Mouse (Mus musculus): ENCODE results near the gene Adam19.

Gene Adam19

GRCm38 (mm10) chr11:46107046-46107445 is 51.3 kb downstream of the Adam19 start:
- DNase-seq (ENCODE audit: low spot score) = no peak

DNA sequence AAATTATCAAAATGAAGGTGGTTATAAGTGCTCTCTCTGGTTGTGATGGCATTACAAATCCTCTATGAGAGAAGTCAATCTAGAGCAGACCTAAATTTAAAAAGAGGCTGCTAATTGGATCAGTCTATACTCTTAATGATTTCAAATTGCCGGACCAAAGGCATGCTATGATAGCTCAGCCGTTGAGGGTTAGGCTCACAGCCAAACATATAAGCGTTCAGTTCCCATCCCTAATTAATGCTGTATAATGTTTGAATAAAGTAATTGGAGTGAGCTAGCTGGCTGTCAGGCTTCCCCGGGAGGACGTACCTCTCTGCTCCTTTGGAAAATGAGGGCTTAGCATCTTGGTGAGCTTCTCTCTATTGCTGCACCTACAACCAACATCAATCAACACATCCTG is 53.4 kb downstream of the Adam19 start:
- no peak for DNase-seq (ENCODE audit: low spot score)

DNA sequence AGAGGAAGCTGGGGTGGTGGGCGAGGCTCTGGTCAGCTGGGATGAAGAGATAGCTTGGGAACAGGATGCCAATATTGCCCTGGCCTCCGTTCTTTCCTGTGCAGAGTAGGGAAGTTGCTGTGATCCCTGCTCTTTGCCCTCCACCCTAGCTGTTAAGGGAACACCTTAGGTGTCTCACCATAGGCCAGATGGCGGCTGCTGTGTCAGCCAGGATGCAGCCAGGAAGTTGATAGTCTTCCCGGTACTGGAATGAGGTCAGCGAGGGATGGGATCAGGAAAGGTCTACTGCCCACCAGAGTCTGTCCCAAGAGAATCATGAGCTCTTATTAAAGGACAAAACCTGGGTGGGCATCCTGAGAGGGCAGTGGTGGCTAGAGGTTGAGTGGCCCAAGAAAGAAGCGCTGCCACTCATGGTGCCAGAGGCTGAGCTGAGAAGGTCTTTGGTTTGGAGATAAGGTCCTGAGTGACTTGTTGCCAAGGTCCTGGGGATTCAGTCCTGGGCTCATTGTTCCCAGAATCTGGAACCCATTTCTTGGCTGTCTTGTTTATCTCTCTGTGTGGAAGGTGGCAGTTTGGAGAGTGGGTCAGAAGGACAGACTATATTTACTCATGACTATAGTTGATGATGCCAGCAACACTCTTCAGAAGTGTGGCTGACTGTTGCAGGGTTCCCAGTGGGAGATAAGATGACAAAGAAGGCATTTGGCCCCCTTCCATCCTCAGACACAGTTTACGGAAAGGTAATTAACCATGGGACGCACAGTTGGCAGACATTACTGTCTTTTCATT is 54.6 kb downstream of the Adam19 start:
- DNase-seq (ENCODE audit: low spot score) = no peak

DNA sequence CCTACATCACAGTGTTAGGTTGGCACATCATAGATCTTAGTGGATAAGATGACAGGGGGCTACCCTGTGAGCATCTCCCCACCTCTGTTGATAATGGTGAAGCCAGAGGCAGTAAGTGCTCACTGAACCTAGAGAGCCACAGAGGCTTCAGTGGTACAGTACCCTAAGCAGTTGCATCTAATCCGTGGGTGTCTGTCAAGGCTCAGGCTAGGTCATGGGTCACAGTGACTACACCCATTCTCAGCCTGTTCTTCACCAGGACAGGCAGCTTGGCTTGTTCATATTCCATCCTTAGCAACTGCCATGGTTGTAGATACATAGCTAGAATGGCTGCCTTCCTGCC is 55.1 kb downstream of the Adam19 start:
- DNase-seq (ENCODE audit: low spot score) = no peak

- DNase-seq (ENCODE audit: low spot score) = no peak
Measured at GRCm38 (mm10) chr11:46113211-46113610, 57.4 kb downstream of the Adam19 start.

DNA sequence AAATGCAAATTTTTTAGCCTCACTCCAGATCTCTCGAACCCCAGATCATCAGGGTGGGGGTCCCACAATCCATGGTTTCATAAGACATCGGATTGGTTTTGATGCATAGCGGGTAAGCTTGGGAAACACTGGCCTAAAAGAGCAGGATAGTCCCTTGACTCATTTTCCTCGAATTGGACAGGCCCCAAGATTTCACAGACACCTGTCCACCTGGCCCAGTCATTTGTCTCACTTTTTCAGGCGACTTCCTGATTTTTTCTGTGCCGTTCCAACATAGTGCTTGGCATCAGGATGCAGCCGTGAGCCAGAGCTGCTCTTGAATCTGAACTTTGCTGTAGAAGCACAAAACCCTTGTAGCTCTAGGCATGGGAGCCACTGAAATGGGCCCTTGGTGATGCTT is 58.4 kb downstream of the Adam19 start:
- no peak for DNase-seq (ENCODE audit: low spot score)

DNA sequence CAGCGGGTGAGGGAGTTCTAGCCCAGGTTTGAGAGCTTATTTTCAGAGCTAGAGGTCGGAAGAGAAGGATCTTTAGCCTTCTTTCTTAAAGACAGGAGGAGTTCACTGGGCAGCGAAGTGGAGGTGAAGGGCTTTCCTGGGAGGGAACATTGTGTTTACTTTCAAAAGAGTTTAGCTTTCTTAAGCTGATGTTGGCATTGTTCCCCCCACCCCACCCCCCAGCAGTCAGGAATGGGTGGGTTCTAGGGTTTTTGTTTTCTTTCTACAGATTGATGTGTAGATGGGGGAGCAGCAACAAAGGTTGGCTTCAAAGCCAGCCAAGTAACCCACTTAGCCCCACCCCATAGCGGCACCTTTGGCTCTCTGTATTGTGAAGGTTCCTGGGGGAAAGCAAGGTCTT is 59.2 kb downstream of the Adam19 start:
- no peak for DNase-seq (ENCODE audit: low spot score)

GRCm38 (mm10) chr11:46115411-46116173 is 59.8 kb downstream of the Adam19 start:
- no peak for DNase-seq (ENCODE audit: low spot score)

GRCm38 (mm10) chr11:46116510-46116909 is 60.7 kb downstream of the Adam19 start:
- DNase-seq (ENCODE audit: low spot score) = no peak

GRCm38 (mm10) chr11:46119624-46120023 is 63.8 kb downstream of the Adam19 start:
- no peak for DNase-seq (ENCODE audit: low spot score)

DNA sequence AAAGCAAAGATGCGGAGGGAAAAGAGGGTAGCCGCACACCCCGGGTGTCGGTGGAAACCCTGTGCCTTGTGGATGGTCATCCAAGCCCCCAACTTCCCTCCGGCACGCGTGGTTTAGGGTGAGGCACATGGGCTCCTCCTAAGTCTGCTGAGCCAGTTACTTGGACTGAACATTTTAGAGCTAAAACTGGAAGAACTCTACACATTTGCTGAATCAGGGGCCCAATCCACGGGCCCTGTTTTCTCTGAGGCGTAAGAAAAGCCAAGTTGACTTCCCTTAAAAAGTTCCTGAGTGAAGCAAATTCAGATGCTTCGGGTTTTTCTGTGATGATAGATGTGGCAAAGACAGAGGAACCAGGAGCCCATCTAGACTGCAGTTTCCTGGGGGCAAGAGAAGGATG is 64.3 kb downstream of the Adam19 start:
- no peak for DNase-seq (ENCODE audit: low spot score)

DNA sequence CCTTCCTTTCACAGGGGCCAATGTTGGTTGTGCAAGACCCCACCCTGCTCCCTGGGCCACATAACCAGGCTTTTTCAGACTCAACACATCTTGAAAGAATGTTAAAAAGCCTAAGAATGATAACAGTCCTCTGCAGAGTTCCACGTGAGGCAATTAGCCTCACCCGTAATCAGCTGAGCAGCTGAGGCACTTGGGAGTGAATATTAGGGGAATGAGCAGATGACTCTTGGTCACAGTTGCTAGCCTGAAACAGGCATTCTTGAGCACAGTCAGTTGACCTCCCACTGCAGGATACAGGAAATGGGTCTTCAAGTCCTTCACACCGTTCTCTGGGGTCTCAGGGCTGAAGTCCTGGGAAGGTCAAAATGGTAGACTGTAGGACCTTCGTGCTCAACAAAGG is 65.9 kb downstream of the Adam19 start:
- no peak for DNase-seq (ENCODE audit: low spot score)

DNA sequence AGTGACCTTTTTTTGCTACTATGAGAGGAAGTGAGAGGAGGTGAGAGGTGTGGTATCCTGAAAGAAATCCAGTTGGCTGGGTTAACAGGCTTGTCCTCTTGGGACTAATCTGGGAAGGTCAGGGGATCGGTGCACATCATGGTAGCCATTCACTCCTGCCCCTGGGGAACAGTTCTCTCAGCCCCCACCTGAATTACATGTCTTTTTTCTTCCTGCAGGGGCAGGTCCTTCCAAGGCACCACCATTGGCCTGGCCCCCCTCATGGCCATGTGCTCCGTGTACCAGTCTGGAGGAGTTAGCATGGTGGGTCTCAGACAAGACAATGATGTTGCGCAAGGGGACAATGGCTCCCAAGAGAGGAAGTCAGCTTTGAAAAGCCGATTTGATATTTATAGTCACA is 67.1 kb downstream of the Adam19 start:
- no peak for DNase-seq (ENCODE audit: low spot score)

- DNase-seq (ENCODE audit: low spot score) = no peak
Measured at GRCm38 (mm10) chr11:46123328-46123866, 67.6 kb downstream of the Adam19 start.

- no peak for DNase-seq (ENCODE audit: low spot score)
Measured at GRCm38 (mm10) chr11:46125093-46125834, 69.5 kb downstream of the Adam19 start.

GRCm38 (mm10) chr11:46125835-46126229 is 70.0 kb downstream of the Adam19 start:
- no peak for DNase-seq (ENCODE audit: low spot score)

DNA sequence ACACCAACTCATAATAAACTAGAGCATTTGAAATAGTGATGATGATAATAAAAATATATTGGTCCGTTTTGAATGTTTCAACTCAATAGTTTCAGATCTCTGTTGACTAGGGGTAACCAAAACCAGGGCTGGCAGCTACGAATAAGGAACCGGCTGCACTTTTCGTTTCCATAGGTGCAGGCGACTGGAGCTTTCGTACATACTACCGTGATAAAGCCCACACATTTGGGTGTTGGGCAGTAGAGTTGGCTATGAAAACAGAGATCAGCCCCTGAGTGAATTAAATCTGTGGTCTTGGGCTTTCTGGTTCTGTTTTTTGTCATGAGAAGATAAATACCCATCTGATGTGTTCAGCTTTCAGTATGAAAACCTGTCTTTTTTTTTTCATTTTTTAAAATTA is 70.5 kb downstream of the Adam19 start:
- no peak for DNase-seq (ENCODE audit: low spot score)

- DNase-seq (ENCODE audit: low spot score) = no peak
Measured at GRCm38 (mm10) chr11:46126827-46127410, 71.1 kb downstream of the Adam19 start.

- peak; percentile 53 for DNase-seq (ENCODE audit: low spot score)
Measured at GRCm38 (mm10) chr11:46127621-46128547, 72.1 kb downstream of the Adam19 start.

DNA sequence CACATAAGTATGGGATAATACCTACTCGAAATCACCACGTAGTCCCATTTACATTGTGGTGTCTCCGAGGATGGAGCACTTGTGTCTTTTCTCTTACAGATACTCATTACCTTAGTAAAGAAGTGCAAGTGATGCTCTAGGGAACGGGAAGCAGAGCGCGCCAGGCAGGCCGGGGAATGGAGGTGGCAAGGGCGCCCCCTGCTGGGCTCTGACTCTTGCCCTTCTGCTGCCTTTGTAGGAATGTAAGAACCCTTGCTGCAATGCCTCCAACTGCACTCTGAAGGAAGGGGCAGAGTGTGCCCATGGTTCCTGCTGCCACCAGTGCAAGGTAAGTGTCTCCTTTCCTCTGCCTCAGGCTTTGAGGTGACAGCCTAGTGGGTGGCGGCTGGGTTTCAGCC is 72.8 kb downstream of the Adam19 start:
- DNase-seq (ENCODE audit: low spot score) = peak; percentile 71
